Mouse (Mus musculus): ENCODE data around the gene Slc46a2. TPM values are rescaled to one million over a fixed set of nuclear protein-coding genes. Genes with fewer than 3 reads are reported as not detected.

The Slc46a2 gene
- polyA plus RNA-seq, 1 experiment, result 15.8 TPM

- DNase-seq (ENCODE audit: low read depth), result no peak
Observed at GRCm38 (mm10) chr4:59891723-59892416, 23.0 kb downstream of the Slc46a2 start.

DNA sequence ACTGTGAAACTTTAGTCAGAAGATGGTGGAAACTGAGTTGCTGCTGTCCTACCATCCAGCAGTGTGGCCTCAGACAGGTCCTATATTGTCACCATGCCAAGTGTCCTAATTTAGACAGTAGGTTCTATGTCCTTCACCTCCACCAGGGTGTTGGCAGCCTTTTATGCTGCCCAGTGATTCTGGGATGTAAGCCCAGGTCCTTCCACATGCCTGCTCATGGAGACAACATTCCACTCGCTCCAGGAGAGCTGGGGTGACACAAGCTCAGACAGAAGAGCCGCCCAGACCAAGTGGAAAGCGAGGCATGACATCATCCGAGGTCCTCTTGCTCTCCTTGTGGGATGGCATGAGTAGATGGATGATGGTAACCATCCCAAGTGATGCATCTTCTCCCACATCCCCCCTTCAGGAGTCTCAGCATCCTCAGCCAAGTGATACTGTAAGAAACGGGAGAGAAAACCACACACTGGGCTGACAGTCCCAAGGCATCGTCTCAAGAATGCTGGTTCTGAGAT, 24.7 kb downstream of the Slc46a2 start:
- DNase-seq (ENCODE audit: low read depth), result no peak

GRCm38 (mm10) chr4:59888014-59888413, 26.8 kb downstream of the Slc46a2 start:
- no peak for DNase-seq (ENCODE audit: low read depth)

DNA sequence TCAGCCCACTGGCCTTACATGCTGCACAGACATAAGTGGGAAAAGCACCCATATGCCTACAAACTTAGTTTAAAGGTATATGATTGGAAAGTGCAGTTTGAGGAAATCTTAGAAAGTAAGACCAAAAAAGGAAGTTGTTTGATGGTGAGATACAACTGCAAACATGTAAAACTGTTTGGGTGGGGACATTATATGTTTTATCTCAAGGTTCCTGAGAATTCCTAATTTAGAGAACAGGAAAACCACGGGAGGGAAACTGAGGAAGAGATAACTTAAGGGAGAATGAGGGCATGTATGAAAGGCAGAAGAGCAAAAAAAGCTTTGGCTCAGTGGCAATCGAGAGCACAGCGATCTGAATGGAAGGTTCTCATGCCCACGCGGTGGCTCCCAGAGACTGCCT, 27.8 kb downstream of the Slc46a2 start:
- no peak for DNase-seq (ENCODE audit: low read depth)

DNA sequence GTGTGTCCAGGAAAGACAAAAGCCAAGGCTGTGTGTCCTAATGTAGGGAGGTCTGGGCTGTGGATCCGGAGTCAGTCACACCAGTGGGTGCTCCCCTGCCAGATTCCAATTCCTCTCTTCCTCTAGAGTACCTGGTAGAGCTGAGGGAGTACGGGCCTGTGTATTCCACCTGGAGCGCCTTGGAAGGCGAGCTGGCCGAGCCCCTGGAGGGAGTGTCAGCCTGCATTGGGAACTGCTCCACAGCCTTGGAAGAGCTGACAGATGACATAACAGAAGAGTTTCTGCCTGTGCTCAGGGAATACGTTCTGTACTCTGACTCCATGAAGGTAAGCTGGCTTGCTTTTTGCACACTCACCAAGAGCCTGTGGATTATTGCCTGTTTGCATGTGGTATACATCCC, 28.6 kb downstream of the Slc46a2 start:
- DNase-seq (ENCODE audit: low read depth), result no peak

- DNase-seq (ENCODE audit: low read depth), result no peak
Observed at GRCm38 (mm10) chr4:59884136-59884696, 30.6 kb downstream of the Slc46a2 start.

GRCm38 (mm10) chr4:59881210-59881609, 33.6 kb downstream of the Slc46a2 start:
- DNase-seq (ENCODE audit: low read depth), result no peak

DNA sequence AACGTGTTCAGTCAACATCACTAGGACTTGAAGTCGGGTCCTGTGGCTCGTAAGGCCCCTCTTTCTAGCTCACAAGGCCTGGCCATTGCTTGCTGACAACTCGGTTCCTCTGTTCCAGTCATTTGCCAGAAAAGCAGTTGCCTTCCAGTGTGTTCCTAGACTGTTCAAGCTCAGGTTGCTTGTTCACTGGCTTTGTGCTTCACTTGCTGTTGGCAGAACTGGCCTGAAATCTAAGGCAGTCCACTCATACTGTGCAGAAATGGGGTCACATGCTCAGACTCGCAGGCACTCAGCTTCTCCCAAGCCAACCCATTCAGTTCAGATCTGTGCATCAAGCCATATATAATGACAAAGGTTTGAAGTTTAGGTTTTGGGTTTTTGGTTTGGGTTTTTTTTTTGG, 34.1 kb downstream of the Slc46a2 start:
- DNase-seq (ENCODE audit: low read depth), result no peak

GRCm38 (mm10) chr4:59879444-59879843, 35.4 kb downstream of the Slc46a2 start:
- DNase-seq (ENCODE audit: low read depth), result no peak

- DNase-seq (ENCODE audit: low read depth), result no peak
Observed at GRCm38 (mm10) chr4:59878595-59878994, 36.3 kb downstream of the Slc46a2 start.

DNA sequence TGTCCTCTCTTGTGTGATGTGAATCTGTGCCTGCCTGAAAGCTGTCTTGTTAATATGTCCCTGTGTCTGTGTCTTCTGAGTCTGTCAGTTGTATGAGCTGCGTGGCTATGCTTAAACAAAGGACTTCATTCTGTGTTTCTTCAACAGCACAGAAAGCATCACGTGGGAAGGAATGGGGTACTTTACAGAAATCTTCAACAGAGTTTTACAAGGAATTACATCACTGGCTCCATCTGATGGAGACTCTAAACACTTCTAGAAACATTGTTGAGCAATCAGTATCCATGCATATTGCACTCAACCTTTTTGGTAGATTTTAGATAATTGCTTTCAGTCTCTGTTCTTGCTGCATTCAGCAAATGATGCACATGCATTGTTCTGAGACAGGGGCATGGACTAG, 37.8 kb downstream of the Slc46a2 start:
- no peak for DNase-seq (ENCODE audit: low read depth)

GRCm38 (mm10) chr4:59876570-59876969, 38.3 kb downstream of the Slc46a2 start:
- DNase-seq (ENCODE audit: low read depth), result no peak

GRCm38 (mm10) chr4:59873830-59874229, 41.0 kb downstream of the Slc46a2 start:
- DNase-seq (ENCODE audit: low read depth), result no peak

DNA sequence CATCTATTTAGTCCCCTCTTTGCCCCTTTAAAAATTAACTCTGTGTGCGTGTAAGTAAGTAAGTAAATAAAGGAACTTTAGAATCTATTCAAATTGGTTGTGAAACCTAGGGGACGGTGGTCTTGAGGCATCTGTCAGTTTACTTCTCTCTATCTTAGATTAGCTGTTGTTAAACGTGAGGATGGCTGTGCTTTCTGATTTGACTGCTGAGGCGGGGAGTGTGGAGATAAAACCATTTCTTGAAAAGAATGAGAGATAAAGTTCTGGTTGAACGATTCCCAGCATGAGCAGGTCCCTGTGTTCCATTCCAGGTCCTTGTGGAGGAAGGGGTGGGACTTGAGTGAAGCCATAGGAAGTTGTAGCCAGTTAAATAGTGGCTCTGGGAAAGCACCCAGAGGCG, 41.6 kb downstream of the Slc46a2 start:
- DNase-seq (ENCODE audit: low read depth), result no peak

DNA sequence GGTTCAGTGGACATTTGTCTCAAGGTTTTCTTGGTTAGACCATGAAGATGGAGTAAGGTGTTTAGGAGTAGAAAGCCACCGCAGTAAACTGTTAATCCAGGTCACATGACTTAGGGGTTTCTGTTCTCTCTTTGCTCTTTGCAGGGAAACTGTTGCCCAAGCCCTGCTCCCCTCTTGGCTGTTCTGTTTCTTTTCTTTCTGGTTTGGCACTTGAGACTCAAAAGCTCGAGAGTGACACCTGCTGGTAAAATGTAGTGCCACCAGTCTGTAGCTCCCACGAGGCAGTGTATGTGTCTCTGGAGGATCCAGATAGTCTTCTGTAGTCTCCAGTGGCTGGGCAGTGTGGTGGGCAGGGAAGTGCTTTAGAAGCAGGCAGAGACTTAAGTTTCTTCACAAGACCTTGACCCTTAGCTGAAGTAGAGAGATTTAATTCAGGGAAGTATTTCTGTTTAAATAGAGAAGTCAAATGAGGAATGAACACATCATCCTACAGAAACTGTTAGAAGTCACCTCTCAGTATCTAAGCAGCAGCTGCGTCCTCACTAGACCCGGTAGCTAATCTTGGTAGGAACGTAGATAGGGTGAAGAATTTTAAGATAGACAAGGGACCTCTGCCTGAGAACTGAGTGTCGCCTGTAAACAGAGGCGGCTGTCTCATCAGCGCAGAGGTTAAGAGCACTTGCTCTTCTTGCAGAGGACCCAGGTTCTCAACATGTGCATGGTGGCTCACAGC, 43.8 kb downstream of the Slc46a2 start:
- DNase-seq (ENCODE audit: low read depth), result no peak

DNA sequence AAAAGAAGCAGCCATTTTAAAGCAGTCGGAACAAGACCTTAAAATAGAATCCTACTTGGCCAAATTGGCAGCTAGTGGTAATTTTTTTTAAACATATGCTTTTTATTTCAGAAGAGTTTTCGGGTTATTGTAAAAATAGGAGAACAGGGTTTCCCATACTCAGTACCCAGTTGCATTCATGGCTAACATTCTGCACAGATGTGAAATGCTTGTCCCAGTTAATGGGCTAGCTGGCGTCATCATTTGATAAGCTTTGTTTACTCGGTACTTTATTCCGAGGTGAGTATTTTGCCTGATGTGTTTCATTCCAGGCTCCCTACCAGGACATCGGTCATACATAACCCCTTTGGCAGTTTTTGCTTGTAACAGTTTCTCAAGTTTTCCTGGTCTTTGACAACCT, 44.4 kb downstream of the Slc46a2 start:
- DNase-seq (ENCODE audit: low read depth), result no peak

DNA sequence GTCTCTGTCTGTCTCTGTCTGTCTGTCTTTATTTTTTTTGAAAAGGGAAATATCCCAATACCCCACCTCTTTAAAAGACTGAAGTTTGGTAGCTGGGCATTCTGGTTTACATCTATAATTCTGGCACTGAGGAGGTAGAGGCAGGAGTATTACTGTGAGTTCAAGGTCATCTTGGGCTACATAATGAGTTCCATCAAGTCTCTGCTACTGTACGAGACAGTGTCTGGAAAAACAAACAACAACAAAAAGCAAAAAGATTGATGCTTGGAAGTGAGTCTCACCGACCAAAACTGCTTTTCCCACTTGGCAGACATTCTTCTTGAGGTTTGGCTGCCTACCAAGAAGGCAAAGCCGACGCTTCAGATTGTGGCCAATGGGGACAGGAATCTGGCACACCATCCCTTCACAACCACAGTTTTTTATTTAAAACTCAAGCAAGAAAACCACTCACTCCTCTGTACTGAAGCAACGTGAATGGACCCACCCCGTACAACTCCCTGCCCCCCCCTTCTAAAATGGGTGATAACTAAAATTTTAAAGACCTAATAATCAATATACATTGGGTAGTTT, 45.3 kb downstream of the Slc46a2 start:
- no peak for DNase-seq (ENCODE audit: low read depth)

DNA sequence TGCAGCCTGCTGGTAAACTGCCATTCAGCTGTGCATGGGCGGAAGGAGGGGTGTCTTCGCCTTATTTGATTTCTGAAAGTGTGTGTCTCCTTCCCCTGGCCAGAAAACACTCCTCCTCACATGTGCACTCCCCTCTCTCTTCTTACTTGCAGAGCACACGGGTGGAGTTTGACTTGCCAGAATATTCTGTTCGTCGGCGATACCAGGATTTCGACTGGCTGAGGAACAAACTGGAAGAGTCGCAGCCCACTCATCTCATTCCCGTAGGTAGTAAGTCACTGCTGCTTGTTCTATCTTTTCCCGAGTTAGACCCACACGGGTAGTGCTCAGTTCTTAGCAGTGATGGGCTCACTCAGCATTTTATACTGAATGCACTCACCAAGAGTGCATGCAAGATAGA, 46.8 kb downstream of the Slc46a2 start:
- no peak for DNase-seq (ENCODE audit: low read depth)

DNA sequence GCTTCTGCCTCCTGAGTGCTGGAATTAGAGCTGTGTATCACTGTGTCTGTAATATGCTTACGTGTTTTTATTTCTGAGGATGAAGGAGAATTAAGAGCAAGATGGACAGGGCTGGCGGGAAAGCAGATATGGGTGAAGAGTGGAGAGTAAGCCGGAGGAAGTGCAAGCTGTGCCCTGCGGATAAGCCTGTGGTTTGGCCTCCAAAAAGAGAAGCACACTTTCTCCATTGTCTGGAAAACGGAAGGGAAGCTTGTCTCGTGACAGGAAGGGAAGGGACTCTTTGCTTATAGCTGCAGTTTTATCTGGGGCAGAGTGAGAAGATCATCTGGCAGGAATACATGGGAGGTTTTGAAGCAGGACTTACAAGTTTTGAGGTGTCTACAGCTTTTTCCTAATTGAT, 51.0 kb downstream of the Slc46a2 start:
- no peak for DNase-seq (ENCODE audit: low read depth)

- DNase-seq (ENCODE audit: low read depth), result no peak
Observed at GRCm38 (mm10) chr4:59862335-59862734, 52.5 kb downstream of the Slc46a2 start.

GRCm38 (mm10) chr4:59861871-59862270, 53.0 kb downstream of the Slc46a2 start:
- no peak for DNase-seq (ENCODE audit: low read depth)

DNA sequence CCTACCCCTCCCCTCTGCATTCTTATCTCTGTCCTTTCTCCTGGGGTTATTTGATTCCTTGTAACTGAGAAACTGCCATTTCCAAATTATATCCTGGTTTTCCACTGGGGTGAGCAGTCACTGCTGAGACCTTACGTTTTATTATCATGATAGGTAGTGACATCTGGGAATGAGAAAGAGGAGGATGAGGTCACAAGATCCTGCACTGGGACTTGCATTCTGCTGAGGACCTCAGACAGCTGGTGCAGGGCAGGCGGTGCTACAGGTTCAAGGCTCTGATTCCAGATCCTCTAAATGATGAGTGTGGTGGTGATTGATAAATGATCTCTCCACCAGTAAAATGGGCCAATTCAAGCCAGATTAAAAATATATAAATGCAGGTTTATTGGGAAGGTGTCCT, 54.4 kb downstream of the Slc46a2 start:
- DNase-seq (ENCODE audit: low read depth), result no peak
